Mouse (Mus musculus) megakaryocyte, embryonic 14.5 days (primary cell): ENCODE results near the gene Cyp11a1.

ENCODE experiments used
- FLI1 ChIP-seq: IDR thresholded peaks from 2 replicates; pipeline ENCODE4 v1.6.1; 2012; ENCODE audit warnings: low read length, inconsistent platforms, mixed read lengths
- GATA1 ChIP-seq: IDR thresholded peaks from 3 replicates; pipeline ENCODE4 v1.6.1; 2012; ENCODE audit warnings: mixed read lengths, low read length, inconsistent platforms, borderline replicate concordance

DNA sequence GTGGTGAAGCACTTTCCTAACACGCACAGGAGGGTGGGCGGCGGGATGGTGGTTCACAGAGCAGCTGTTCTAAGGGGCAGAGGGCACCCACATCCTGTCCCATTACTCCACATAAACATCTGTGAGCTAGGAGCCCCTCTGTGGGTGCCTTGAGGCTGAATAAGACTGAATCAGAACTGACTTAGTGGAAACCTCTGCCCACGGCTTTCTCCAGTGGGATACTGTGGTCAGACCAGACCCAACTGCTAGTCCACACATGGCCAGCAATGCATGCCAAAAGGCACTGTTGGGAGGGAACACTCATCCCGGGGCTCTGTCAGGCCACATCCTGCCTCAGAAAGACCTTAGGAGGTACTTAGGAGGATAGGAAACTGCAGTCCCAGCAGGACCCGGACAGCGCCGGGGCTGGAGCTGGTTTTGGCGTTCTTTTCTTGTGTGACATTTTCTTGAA, 34.0 kb upstream of the Cyp11a1 start:
- TF ChIP-seq GATA1: no peak
- TF ChIP-seq FLI1: no peak
